Comparison of ENCODE assay signal across 8 mouse cellular contexts in the genomic region with DNA sequence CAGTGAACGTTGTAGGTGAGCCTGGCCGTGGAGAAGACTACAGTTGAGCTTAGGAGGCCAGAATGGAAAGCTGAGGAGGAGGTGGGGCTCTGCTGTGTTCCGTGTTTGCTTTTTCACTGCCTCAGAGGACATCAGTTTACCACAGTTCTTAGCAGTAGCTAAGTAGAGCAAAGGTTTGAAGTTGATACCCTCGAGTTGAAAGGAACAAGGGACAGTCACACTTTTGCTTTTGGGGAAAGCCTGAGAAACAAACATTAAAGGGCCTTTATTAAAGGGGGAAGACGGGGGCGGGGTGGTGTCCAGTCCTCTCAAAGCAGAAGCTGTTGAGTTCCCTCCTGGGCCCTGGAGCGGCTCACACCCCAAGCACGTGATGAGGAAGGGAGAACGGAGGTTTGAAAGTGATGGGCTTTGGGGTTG. TPM values are rescaled to one million over a fixed set of nuclear protein-coding genes. Genes with fewer than 3 reads are reported as not detected.
DNase-seq lines count a peak whose midpoint lies in the region; ATAC-seq and TF ChIP-seq lines count a peak whose summit lies in the region.

No protein-coding gene starts in this region.

- peaks cover 6% of the 10 kb centered on the region; the same call in 1 of the 2 replicates for H3K27me3 ChIP-seq in embryonic facial prominence, embryonic 14.5 days (replicated peaks; ENCODE audit: control insufficient read depth, insufficient read depth, low read length)
- H3K27me3 ChIP-seq in hindbrain, postnatal 0 days (ENCODE audit: insufficient read depth, low read length) = 0 out of 2 replicates have a peak, but pooled peaks cover 3% of the 10 kb centered on the region

- peak; percentile 41; the same call in 1 of the 2 replicates for ATAC-seq in embryonic facial prominence, embryonic 14.5 days (ENCODE audit: low read depth)
- no peak for ATAC-seq in hindbrain, postnatal 0 days
- ATAC-seq in inflammation-experienced regulatory T-cells, adult 6 months = no peak

- H3K4me1 ChIP-seq in embryonic facial prominence, embryonic 14.5 days (ENCODE audit: control insufficient read depth, insufficient read depth, low read length) = no peaks in the 10 kb centered on the region
- peaks cover 5% of the 10 kb centered on the region; the same call in 1 of the 2 replicates for H3K4me1 ChIP-seq in hindbrain, postnatal 0 days (ENCODE audit: insufficient read depth, low read length)

- WGBS in embryonic facial prominence, embryonic 14.5 days = 2% methylated on average over 9 of the region's 9 CpGs
- WGBS in hindbrain, postnatal 0 days = 4% methylated on average over 9 of the region's 9 CpGs

- no peak overlapping the region for H3K27ac ChIP-seq in embryonic facial prominence, embryonic 14.5 days (replicated peaks; ENCODE audit: low read depth, low read length)
- peak overlapping the region; percentile 41; the same call in 1 of the 2 replicates for H3K27ac ChIP-seq in hindbrain, postnatal 0 days

- peak; percentile 57 for DNase-seq in layer of hippocampus, adult 9-11 months
- no peak for DNase-seq in layer of hippocampus, adult 18-20 months (ENCODE audit: low spot score in 2 of 2)
- DNase-seq in embryonic facial prominence, embryonic 14.5 days (ENCODE audit: low spot score) = no peak
- no peak for DNase-seq in hindbrain, postnatal 0 days (ENCODE audit: low spot score)
- peak; percentile 37 for DNase-seq in lung, postnatal 14 days
- DNase-seq in spleen, postnatal 14 days (ENCODE audit: low spot score in 2 of 2) = peak; percentile 10 to 12
- no peak for DNase-seq in urinary bladder, postnatal 4 days (ENCODE audit: low spot score in 2 of 2)

- no peak for TF ChIP-seq CTCF in hindbrain, postnatal 0 days (IDR thresholded peaks at IDR 0.05; ENCODE audit: low read depth)

- no peaks in the 10 kb centered on the region for H3K36me3 ChIP-seq in embryonic facial prominence, embryonic 14.5 days (ENCODE audit: control insufficient read depth, insufficient read depth, low read length)
- no peaks in the 10 kb centered on the region for H3K36me3 ChIP-seq in hindbrain, postnatal 0 days (ENCODE audit: insufficient read depth, low read length)

- H3K9me3 ChIP-seq in embryonic facial prominence, embryonic 14.5 days (ENCODE audit: control insufficient read depth, low read length) = no peaks in the 10 kb centered on the region
- H3K9me3 ChIP-seq in hindbrain, postnatal 0 days (ENCODE audit: low read length) = no peaks in the 10 kb centered on the region

- peak overlapping the region; percentile 72 for H3K9ac ChIP-seq in embryonic facial prominence, embryonic 14.5 days (ENCODE audit: low read depth, low read length)
- H3K9ac ChIP-seq in hindbrain, postnatal 0 days (replicated peaks; ENCODE audit: low read length) = peak overlapping the region; percentile 39; the same call in 1 of the 2 replicates

- H3K4me3 ChIP-seq in embryonic facial prominence, embryonic 14.5 days (ENCODE audit: low read depth, low read length) = peak overlapping the region; percentile 71
- peak overlapping the region; percentile 62 for H3K4me3 ChIP-seq in hindbrain, postnatal 0 days (ENCODE audit: low read length)

- peak overlapping the region; percentile 100 for H3K4me2 ChIP-seq in embryonic facial prominence, embryonic 14.5 days (ENCODE audit: low read depth, low read length)
- peak overlapping the region; percentile 100 for H3K4me2 ChIP-seq in hindbrain, postnatal 0 days (ENCODE audit: low read depth, low read length)

RNA-seq across cellular contexts. Expression of gene Rreb1, which starts 1.1 kb away (rescaled TPM):
- total RNA-seq in layer of hippocampus, adult 18-20 months (2021) = 10 to 100 TPM; 75.1 to 85.3 TPM
- polyA plus RNA-seq in embryonic facial prominence, embryonic 14.5 days (2014; fragmentation: Nextera tagmentation; extraction: Ambion mirVana) = 17.9 and 20.2 TPM in 2 replicates
- total RNA-seq in hindbrain, postnatal 0 days (2014; rRNA removed) = 6.0 and 9.3 TPM in 2 replicates
- 2.3 and 3.2 TPM in 2 replicates for polyA plus RNA-seq in hindbrain, postnatal 0 days (2015; fragmentation: Nextera tagmentation; extraction: Ambion mirVana)
- polyA plus RNA-seq in inflammation-experienced regulatory T-cells, adult 6 months (2017; shearing (Covaris generic)) = 1 to 10 TPM in 2 of 3 experiments, under 1 TPM in 1; 0.91 to 6.8 (median 5.0) TPM

Comparison
In these comparisons a context has a peak if more than half of its experiments do, and no peak if none do; other contexts are left out.
1. DNase-seq: peak in layer of hippocampus, adult 9-11 months (single experiment), lung, postnatal 14 days (single experiment) and spleen, postnatal 14 days (2 of 2); none in layer of hippocampus, adult 18-20 months (0 of 2), embryonic facial prominence, embryonic 14.5 days (single experiment), hindbrain, postnatal 0 days (single experiment) and urinary bladder, postnatal 4 days (0 of 2).